29 mouse cellular contexts compared by ENCODE assay signal in genomic region chr1:163273132-163273531, GRCm38 (mm10). TPM values are rescaled to one million over a fixed set of nuclear protein-coding genes. Genes with fewer than 3 reads are reported as not detected.
DNase-seq lines count a peak whose midpoint lies in the region; ATAC-seq and TF ChIP-seq lines count a peak whose summit lies in the region.
"Had no signal": no experiment of that assay in that cellular context is flagged by ENCODE, and none has a peak within 500 bp of the region (broad histone marks: within the 10 kb centered on the region; RNA-seq: fewer than 3 reads in every experiment).

No protein-coding gene starts in this region.

- H3K9ac ChIP-seq in forebrain, embryonic 11.5 days (ENCODE audit: low read length): no peak overlapping the region
- H3K9ac ChIP-seq: embryonic facial prominence, embryonic 13.5 days; forebrain, postnatal 0 days; hindbrain, embryonic 14.5 days had no signal

- TF ChIP-seq POLR2A in myocyte (IDR thresholded peaks at IDR 0.05; ENCODE audit: insufficient read length, low read depth): no peak

- peaks cover 3% of the 10 kb centered on the region for H3K79me3 ChIP-seq in C2C12 (ENCODE audit: low read depth)

- intact Hi-C loops in heart, postnatal 10 days (cut with DNase I): no loop called here

- no peaks in the 10 kb centered on the region for H3K4me1 ChIP-seq in forebrain, embryonic 11.5 days (replicated peaks; ENCODE audit: control insufficient read depth, insufficient read depth, low read length)
- H3K4me1 ChIP-seq: embryonic facial prominence, embryonic 10.5 days; forebrain, embryonic 10.5 days had no signal

- DNase-seq in heart, adult 11 months: peak; percentile 63
- DNase-seq in heart, postnatal 10 days: no peak
- DNase-seq in urinary bladder, postnatal 4 days (ENCODE audit: low spot score in 2 of 2): no peak
- no peak for DNase-seq in forebrain, embryonic 11.5 days (ENCODE audit: low spot score)
- DNase-seq: adrenal gland, adult 8-10 months; adrenal gland, postnatal 25 days; B cell, adult 2 months; cerebellum, adult 11-12 months; cerebellum, adult 8-10 months; cerebellum, postnatal 10 days; cerebellum, postnatal 36 days; embryo, embryonic 11 days; forebrain, postnatal 0 days; gastrocnemius, postnatal 36 days; heart, postnatal 36 days; kidney, adult 18-20 months had no signal

- H3K4me3 ChIP-seq in C2C12 (ENCODE audit: insufficient read depth, poor library complexity, severe bottlenecking): no peak overlapping the region
- no peak overlapping the region for H3K4me3 ChIP-seq in myocyte
- H3K4me3 ChIP-seq in forebrain, embryonic 11.5 days (ENCODE audit: low read depth, low read length): no peak overlapping the region
- H3K4me3 ChIP-seq: embryonic facial prominence, embryonic 10.5 days; embryonic facial prominence, embryonic 13.5 days; forebrain, embryonic 10.5 days had no signal

- no peak for TF ChIP-seq CTCF in C2C12 (IDR thresholded peaks at IDR 0.05; ENCODE audit: control insufficient read depth, insufficient read depth, insufficient read length)

- H3K9me3 ChIP-seq in forebrain, embryonic 11.5 days (ENCODE audit: control insufficient read depth, low read length): no peaks in the 10 kb centered on the region
- H3K9me3 ChIP-seq: embryonic facial prominence, embryonic 10.5 days; embryonic facial prominence, embryonic 13.5 days; forebrain, embryonic 10.5 days had no signal

- no peak overlapping the region for H3ac ChIP-seq in C2C12 (ENCODE audit: control insufficient read depth, insufficient read length, low read depth)
- H3ac ChIP-seq in myocyte (ENCODE audit: control insufficient read depth, insufficient read length): no peak overlapping the region

- 89% methylated on average over 3 of the region's 3 CpGs for WGBS in forebrain, embryonic 11.5 days

- ATAC-seq in forebrain, embryonic 11.5 days (replicated peaks; ENCODE audit: low FRiP score): no peak
- ATAC-seq: activated CD4-positive, CD25-positive, alpha-beta regulatory T cell, adult 4 months; forebrain, embryonic 14.5 days; forebrain, postnatal 0 days; hindbrain, postnatal 0 days; inflammation-experienced regulatory T-cells, adult 6 months; intestine, embryonic 16.5 days had no signal

- H3K79me2 ChIP-seq in C2C12 (ENCODE audit: control insufficient read depth, insufficient read depth) (peaks cover 3% of the 10 kb centered on the region), myocyte (ENCODE audit: control insufficient read depth, insufficient read depth) (no peaks in the 10 kb centered on the region)

- H3K27me3 ChIP-seq in C2C12 (ENCODE audit: control insufficient read depth, insufficient read depth, insufficient read length): no peaks in the 10 kb centered on the region
- no peaks in the 10 kb centered on the region for H3K27me3 ChIP-seq in myocyte (ENCODE audit: control insufficient read depth, insufficient read depth, insufficient read length)
- no peaks in the 10 kb centered on the region for H3K27me3 ChIP-seq in forebrain, embryonic 11.5 days (ENCODE audit: control insufficient read depth, insufficient read depth, low read length)
- H3K27me3 ChIP-seq: embryonic facial prominence, embryonic 13.5 days had no signal

- H3K27ac ChIP-seq in forebrain, embryonic 11.5 days (ENCODE audit: low read depth, low read length): no peak overlapping the region
- H3K27ac ChIP-seq: embryonic facial prominence, embryonic 10.5 days; embryonic facial prominence, embryonic 13.5 days; forebrain, embryonic 10.5 days; hindbrain, embryonic 14.5 days; hindbrain, postnatal 0 days had no signal

- peak overlapping the region; percentile 5 for H3K4me2 ChIP-seq in myocyte (ENCODE audit: low read depth)
- no peak overlapping the region for H3K4me2 ChIP-seq in forebrain, embryonic 11.5 days (ENCODE audit: low read depth, low read length, severe bottlenecking)
- H3K4me2 ChIP-seq: embryonic facial prominence, embryonic 13.5 days; heart, embryonic 11.5 days; hindbrain, embryonic 14.5 days had no signal

- H3K36me3 ChIP-seq in C2C12 (ENCODE audit: control insufficient read depth, insufficient read depth) (no peaks in the 10 kb centered on the region), myocyte (ENCODE audit: control insufficient read depth, insufficient read depth) (no peaks in the 10 kb centered on the region)
- no peaks in the 10 kb centered on the region for H3K36me3 ChIP-seq in forebrain, embryonic 11.5 days (ENCODE audit: control insufficient read depth, insufficient read depth, low read length)

TF ChIP-seq in C2C12, 6 proteins besides CTCF, POLR2A, EP300 and RAD21:
- peak; percentile 43 for TF ChIP-seq MAX (IDR thresholded peaks at IDR 0.05)
- TF ChIP-seq FOSL1 (IDR thresholded peaks at IDR 0.05; ENCODE audit: insufficient read depth, low read length, poor library complexity, severe bottlenecking): no peak
- peak; percentile 88 for TF ChIP-seq USF1 (IDR thresholded peaks at IDR 0.05; ENCODE audit: low read depth)

TF ChIP-seq in myocyte, 11 proteins besides CTCF, POLR2A, EP300 and RAD21:
- TF ChIP-seq USF1 (IDR thresholded peaks at IDR 0.05; ENCODE audit: low read depth) (peak; percentile 66), MYOD1 (IDR thresholded peaks at IDR 0.05; ENCODE audit: control insufficient read depth in 1 of 3, insufficient read length in 2 of 3, low read depth in 2 of 3) (no peak), TCF12 (IDR thresholded peaks at IDR 0.05; ENCODE audit: insufficient read depth, poor library complexity, severe bottlenecking) (no peak)

RNA-seq across cellular contexts. Expression of gene Prrx1, which starts 40.4 kb away (rescaled TPM):
- total RNA-seq in heart, postnatal 10 days (2021): 10 to 100 TPM; 34.9 to 45.4 TPM
- polyA plus RNA-seq in C2C12 (2012; fragmentation: generic; extraction: Trizol) (5.1 TPM), myocyte (2012; fragmentation: generic; extraction: Trizol) (7.0 TPM)
- 28.5 and 29.0 TPM in 2 replicates for polyA plus RNA-seq in forebrain, embryonic 11.5 days (2014; fragmentation: Nextera tagmentation; extraction: Ambion mirVana)
- total RNA-seq: granulocyte monocyte progenitor cell, adult 5-6 weeks had no signal
- polyA plus RNA-seq: inflammation-experienced regulatory T-cells, adult 6 months had no signal
